Mouse (Mus musculus): Measurements from ENCODE around the gene Syt1. TPM values are rescaled to one million over a fixed set of nuclear protein-coding genes. Genes with fewer than 3 reads are reported as not detected.

Syt1 gene
- total RNA-seq, 2 experiments from 2014 or later = 932 TPM

DNA sequence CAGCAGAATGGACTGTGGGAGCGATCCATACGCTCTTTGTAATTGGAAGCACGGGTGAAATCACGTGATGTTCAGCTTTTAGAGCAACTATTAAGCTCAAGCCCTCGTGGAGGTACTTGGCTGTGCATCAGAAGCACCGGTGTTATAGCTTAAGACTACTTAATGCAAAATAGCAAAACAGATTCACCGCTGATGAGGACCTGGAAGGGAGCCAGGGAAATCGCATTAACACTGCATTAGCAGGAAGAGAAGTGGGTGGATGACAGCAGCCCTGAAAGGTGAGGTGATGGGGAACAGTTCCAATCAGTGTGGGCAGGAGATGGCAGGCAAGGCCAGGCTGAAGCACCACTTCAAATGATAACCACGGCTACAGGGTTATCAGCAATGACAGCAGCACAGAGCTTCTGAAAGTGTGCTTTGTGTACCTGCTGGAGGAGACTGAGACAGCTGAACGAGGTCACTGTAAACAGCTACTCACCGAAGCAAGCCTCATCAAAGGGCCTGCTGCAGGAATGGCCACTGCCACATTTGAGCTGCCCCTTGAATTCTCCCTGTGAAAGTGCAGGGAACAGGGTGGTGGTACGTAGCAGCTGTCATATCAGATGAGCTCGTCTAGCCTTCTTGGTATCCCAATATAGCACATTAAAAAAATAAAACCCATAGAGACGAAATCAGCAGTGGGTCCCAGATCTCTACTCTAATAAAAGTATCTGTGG, 330.9 kb downstream of the Syt1 start:
- intact Hi-C loops (cut with DNase I) = no loop called here
- DNase-seq (ENCODE audit: extremely low spot score in 1 of 2, low spot score in 2 of 2) = peak in 1 of 2 experiments; percentile 30

DNA sequence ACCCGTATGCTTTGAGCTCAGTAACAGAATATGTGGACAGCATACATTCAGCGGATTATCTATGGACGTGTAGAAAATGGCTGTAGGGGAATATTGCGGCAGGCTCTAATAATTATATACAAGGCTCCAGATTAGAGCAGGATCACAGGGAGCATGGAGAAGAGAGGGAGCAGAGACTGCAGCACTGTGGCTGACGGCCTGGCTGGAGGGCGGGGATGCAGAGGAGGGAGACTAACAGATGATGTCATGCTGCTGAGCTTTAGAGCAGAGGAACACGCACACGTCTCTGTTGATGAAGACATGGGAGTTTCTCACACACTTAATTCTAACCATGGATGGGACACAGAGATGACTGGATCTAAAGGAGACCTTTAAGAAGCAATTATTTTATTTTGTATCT, 333.7 kb downstream of the Syt1 start:
- no peak for DNase-seq (ENCODE audit: extremely low spot score in 1 of 2, low spot score in 2 of 2)
- intact Hi-C loops (cut with DNase I) = no loop called here

DNA sequence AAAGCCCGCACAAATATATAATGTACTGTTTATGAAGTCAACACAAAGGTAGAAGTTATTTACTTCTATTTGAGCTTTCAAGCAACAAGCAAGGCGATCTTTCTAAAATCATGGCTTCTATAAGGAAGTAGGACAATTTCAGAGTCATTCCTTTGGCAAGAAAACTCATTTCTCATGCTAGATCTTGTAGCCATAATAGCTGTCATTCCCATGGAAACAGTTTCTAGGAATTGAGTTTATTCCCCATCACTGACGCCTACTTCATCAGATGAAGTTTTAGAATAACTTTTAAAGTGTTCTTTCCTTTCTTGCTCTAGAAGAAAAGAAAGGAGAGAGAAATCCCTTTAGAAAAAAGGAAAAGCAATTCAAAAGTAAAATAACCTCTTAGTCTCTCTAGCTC, 341.8 kb downstream of the Syt1 start:
- DNase-seq (ENCODE audit: extremely low spot score in 1 of 2, low spot score in 2 of 2) = no peak
- intact Hi-C loops (cut with DNase I) = no loop called here

DNA sequence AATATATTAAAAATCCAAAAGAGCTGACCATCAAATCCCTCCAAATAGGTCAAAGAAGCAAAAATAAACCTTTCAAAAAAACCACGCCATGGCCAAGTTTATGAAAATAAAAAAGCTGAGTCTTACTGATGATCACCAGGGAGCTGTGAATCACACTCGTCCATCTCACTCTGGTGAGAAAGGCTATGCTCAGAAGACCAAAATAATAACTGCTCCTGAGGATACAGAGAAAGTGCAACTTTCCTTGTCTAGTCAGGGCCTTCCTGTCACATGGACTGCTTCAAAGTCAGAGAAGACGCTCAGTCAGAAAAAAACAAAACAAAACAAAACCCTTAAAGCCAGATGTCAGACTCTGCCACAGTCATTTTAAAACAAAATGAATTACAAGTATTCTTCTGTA, 350.5 kb downstream of the Syt1 start:
- no peak for DNase-seq (ENCODE audit: extremely low spot score in 1 of 2, low spot score in 2 of 2)
- intact Hi-C loops (cut with DNase I) = no loop called here

DNA sequence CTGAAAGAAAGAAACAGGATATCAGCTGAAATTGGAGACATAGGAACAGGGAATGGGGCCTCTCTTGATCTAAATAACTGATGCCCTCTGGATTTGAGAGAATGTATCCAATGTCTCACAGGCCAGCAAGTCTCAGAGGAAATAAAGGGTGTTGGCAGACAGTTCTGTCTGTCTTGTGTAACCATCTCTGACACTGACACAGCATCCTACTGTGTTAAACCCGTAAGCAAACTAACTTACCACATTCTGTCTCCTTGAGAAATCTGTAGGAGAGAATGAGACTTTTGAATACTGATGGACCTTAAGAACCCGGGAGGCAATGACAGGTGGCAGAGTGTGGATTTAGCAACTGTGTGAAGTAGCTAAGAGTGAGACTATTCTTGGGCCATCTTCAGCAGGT, 352.5 kb downstream of the Syt1 start:
- no peak for DNase-seq (ENCODE audit: extremely low spot score in 1 of 2, low spot score in 2 of 2)
- intact Hi-C loops (cut with DNase I) = no loop called here

DNA sequence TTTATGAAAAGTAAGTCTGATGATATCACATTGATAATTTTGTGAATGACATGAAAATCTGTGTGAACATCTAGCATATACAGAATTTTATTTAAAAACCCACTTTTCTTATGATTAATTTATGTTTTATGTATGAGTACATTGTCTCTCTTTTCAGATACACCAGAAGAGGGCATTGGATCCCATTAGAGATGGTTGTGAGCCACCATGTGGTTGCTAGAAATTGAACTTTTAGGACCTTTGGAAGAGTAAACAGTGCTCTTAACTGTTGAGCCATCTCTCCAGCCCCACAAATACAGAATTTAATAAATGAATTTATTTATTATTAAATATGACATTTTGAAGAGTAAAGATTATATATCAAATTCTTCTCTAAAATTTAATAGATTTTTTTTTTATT, 353.1 kb downstream of the Syt1 start:
- intact Hi-C loops (cut with DNase I) = no loop called here
- no peak for DNase-seq (ENCODE audit: extremely low spot score in 1 of 2, low spot score in 2 of 2)

DNA sequence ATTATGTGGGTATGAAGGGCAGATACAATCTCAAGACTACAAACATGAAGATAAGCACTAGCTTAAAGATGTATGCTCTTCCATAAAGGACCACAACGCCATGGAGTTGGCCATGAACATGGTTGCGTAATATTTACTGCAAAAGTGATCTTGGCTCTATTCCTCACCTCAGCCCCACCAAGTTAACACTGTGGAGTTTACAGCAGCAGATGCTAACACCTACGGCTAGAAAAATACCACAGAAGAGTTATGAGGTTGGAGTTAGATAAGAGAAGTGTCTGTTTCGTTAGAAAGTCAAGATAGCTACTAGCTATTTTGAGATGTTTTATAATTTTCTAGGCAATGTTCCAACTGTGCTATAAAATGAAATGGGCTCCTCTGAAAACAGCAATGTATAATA, 353.9 kb downstream of the Syt1 start:
- DNase-seq (ENCODE audit: extremely low spot score in 1 of 2, low spot score in 2 of 2) = no peak
- intact Hi-C loops (cut with DNase I) = no loop called here

DNA sequence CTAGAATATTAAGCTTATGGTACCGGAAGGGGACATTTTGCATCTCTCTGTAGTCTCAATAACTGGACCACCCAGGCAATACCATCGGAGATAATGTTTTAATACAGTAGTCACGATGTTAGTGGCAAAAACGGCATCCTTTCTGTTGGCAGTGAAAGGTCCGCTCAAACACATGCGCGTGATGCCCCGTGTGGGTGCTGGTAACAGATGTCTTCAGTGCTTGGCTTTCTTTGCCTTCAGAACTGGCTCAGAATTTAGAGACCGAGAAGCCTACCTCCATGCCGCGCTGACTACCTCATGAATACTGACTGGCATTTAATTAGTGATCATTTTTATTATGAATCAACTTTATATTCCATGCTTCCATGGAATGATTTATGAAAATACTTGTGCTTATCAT, 355.7 kb downstream of the Syt1 start:
- intact Hi-C loops (cut with DNase I) = no loop called here
- no peak for DNase-seq (ENCODE audit: extremely low spot score in 1 of 2, low spot score in 2 of 2)

DNA sequence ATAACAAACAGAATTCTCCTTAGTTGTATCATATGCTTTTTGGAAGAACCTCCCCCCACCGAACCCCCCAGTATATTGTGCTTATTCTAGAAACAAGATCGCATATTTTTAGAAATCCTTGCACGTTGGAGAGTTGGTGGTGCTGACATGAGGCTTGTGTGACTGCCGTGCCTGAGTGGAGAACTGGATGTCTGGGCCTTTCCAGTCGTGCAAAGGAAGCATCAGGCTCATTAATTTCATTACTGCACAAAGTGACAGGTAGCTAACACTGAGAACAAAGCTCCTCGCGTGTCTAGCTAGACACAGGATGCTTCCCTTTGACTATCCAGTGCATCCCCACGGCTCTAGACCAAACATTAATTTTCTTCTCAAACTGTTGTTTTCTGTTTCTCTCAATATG, 358.0 kb downstream of the Syt1 start:
- no peak for DNase-seq (ENCODE audit: extremely low spot score in 1 of 2, low spot score in 2 of 2)
- intact Hi-C loops (cut with DNase I) = no loop called here

DNA sequence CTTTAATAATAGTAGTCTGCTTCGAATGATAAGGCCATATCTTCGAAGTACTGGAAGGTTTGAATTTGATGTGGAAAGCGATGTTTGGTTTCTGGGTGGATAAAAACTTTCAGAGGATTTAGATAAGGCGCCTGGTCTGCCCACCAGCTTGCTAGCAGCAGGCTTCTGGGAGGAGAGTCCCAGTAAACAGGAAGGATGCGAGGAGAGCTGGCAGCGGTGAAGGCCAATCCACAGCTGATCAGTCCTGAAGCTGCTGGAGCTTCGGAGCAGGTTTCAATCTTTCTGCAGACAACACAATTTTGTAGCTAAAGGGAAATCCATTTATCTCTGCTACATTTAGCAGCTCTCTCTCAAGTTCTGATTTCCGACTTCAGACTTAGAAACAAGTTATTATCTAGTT, 358.7 kb downstream of the Syt1 start:
- no peak for DNase-seq (ENCODE audit: extremely low spot score in 1 of 2, low spot score in 2 of 2)
- intact Hi-C loops (cut with DNase I) = no loop called here

DNA sequence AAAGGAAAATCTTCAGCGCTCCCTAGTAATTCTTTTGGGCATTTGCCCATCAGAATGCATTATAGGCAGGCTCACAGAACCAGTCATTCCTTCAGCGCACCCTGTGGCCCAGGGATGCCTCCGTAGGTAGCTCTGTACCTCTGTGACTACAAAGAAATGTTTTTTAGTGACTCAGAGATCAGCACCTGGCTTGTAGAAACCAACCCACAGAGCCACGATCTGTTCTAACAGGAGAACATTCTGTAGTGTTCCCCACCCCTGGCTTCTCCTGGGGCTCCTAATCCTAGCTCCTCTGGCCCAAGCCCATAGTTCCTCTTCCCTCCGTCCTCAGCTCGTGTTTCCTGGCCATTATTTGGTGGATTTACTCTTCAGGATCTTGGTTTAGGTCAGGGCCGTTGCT, 361.6 kb downstream of the Syt1 start:
- intact Hi-C loops (cut with DNase I) = no loop called here
- DNase-seq (ENCODE audit: extremely low spot score in 1 of 2, low spot score in 2 of 2) = no peak

DNA sequence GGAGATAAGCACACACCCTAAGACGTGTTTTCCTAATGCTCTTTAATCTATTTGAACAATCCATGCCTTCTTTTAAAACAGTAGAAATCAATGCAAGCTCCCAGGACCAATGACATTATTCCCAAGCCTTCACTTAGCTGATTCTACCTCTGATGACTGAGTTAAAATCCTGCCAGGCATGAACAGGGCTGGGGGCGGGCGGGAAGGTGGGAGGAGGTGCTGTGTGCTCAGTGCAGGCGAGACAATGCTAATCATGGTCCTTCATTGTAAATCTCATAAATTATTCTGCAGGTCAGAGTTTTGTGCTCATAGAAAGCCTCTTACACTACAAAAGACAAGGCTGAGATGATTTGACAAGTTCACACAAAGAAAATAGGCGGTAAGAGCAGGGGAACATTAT, 366.9 kb downstream of the Syt1 start:
- intact Hi-C loops (cut with DNase I) = no loop called here
- DNase-seq (ENCODE audit: extremely low spot score in 1 of 2, low spot score in 2 of 2) = no peak

DNA sequence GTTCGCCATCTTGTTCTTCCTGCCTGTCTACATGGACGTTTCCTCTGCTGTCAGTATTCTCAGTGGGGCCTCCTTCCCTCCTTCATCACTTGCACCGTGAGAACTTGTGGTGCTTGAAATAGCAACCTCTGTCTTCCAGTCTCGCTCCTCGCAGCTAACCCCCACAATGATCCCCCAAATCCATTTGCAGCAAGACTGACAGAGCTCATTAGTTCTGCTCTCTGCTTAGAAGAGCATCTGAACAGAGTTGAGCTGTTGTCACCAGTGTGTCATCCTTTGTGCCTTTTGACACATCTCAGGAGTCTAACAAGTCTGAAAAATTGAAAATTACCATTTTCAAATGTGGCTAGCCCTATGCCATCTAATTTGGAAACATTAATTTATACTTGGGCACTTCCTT, 372.7 kb downstream of the Syt1 start:
- DNase-seq (ENCODE audit: extremely low spot score in 1 of 2, low spot score in 2 of 2) = no peak
- intact Hi-C loops (cut with DNase I) = no loop called here

DNA sequence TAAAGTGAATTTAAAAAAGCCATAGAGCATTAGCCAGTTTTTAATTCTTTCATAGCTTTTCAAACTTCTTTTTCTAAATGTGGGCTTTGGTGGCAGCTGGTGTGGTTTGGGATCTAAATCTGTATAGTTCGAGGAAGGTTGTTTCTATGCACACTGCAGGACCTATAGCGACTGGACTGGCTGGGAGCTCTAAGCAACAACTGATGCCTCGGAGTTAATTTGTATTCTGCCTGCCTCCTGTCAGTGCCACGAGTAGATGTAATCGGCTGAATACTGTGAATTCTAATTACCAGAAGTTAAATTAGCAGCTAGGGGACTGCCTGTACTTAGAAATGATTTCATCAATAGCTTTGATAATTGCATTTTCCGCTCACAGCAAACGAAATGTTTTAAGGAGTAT, 374.7 kb downstream of the Syt1 start:
- intact Hi-C loops (cut with DNase I) = no loop called here

DNA sequence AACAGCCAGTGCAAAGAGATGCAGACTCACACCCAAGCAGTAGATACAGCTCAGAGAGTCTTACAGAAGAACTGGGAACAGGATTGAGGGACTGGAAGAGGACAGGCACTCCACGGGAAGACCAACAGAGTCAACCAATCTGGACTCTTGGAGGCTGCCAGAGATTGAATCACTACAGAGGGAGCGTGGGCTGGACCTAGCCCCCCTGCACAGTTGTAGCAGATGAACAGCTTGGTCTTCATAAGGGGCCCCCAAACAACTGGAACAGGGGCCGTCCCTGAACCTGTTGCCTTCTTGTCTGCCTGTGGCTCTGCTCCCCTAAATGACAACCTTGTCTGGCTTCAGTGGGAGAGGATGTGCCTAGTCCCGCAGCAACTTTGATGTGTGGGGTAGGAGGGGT, 375.2 kb downstream of the Syt1 start:
- intact Hi-C loops (cut with DNase I) = no loop called here
- DNase-seq (ENCODE audit: extremely low spot score in 1 of 2, low spot score in 2 of 2) = no peak

More for the DNA sequence above, 374.7 kb downstream of the Syt1 start:
- no peak for DNase-seq (ENCODE audit: extremely low spot score in 1 of 2, low spot score in 2 of 2)

DNA sequence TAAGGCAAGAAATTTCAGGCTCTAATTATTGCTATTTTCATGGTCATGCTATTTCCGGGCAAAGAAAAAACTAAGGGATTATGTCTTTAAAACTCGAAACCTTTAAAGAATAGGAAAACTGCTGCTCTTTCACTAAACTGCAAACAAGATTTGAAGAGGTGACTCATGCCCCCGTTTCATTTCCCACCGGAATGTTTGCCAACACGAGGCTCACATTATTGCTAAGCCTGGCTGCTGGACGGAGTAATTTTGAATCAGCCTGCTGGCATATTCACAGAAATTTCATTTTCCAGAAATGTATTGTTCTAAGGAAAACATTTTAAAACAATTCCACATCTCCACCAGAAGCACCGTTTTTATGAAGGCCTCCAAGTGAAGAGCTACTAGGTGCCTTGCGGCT, 379.9 kb downstream of the Syt1 start:
- no peak for DNase-seq (ENCODE audit: extremely low spot score in 1 of 2, low spot score in 2 of 2)
- intact Hi-C loops (cut with DNase I) = no loop called here

DNA sequence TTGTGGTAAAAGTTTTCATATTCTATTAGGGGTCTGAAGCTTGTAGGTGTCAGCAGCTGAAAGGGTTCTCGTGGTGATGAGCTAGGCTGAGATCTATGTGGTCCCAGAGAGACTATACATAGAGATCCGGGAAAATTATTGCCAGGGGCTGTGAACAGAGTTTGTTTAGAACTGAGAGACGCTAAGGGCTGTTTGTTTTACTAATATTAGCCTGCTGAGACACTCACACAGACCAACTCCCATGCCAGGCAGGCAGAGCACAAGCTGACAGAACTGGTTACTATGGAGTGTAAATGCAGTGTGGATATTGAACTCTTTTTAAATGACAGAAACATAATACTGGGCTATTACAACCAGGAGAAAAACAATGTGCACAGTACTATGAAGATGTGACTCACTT, 384.4 kb downstream of the Syt1 start:
- intact Hi-C loops (cut with DNase I) = no loop called here
- DNase-seq (ENCODE audit: extremely low spot score in 1 of 2, low spot score in 2 of 2) = no peak

DNA sequence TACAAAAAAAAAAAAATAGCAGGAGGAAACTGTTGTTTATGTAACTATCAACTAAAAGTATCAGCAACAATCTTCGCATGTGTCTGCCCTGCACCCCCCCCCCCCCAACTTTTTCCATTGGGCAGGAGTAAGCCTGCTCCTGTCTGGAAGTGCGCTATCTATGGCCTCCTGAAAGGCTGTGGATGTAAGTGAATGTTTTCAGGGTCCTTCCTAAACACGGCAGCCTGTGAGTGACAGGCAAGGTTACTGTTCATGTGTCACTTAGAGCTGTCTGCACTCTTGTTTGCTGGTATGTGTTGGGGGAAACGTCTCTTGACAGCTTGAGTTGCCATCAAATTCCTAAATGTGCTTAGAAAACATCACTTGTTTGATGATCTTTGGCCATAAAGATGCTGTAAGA, 387.8 kb downstream of the Syt1 start:
- DNase-seq (ENCODE audit: extremely low spot score in 1 of 2, low spot score in 2 of 2) = no peak
- intact Hi-C loops (cut with DNase I) = no loop called here

DNA sequence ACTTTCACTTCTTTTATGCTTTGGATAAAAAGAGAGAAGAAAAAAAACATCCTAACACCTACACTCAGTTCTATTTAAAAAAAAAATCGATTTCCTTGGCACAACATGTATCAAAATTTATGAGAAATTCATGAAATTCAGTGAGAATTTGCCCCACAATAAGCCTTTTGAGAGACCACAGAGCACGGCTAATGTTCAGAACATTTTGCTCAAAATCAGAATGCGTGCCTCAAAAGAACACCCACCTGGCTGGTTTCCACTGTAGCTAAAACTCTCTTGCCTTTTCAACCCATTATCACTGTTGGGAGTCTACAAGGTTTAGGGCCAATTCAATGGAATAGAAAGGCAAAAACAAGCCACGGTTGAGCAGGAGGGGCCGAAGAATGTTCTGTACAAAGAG, 390.9 kb downstream of the Syt1 start:
- DNase-seq (ENCODE audit: extremely low spot score in 1 of 2, low spot score in 2 of 2) = no peak
- intact Hi-C loops (cut with DNase I) = no loop called here

DNA sequence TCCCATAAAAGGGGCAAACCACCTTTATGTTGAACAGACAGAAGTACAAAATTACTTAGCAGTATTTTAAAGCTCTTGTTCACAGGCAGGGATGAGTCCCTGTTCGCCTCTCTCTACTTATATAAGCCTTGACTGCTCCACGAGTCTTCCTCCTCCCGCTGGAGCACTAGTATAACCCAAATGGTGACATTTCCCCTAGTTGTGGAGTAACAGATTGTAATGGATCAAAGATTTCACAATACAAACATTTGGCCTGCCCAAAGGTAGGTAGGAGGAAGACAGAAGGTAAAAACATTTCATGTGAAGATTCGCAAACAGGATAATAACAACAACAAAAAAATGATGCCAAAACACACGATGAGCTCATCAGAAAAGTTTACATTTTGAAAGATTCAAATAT, 391.6 kb downstream of the Syt1 start:
- DNase-seq (ENCODE audit: extremely low spot score in 1 of 2, low spot score in 2 of 2) = no peak
- intact Hi-C loops (cut with DNase I) = no loop called here

DNA sequence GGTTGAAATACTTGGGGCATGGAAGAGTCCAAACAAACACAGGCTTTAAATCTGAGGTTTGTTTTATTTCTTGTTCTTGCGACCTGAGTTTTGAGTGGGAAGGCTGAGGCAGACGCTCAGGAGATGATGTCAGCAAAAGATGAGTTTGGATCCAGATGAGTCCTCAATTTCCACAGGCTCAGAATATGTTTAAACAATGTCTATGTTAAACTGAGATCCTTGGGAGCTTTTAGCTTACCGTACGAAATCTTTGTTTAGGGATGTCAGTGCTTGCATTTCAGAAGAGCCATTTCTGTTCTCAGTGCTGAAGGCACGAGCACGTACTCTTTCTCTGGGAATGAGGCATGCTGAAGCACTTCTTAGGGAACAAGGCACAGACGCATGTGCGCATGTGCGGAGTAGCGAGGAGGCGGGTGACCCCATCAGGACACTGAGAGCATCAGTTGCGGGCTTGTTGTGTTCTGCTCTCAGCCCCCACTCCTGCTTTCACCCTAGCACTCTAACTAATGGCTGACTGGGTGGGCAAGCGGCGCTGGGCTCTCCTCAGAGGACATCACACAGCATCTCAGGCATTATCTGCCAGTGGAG, 400.6 kb downstream of the Syt1 start:
- intact Hi-C loops (cut with DNase I) = no loop called here
- DNase-seq (ENCODE audit: extremely low spot score in 1 of 2, low spot score in 2 of 2) = peak in 1 of 2 experiments; percentile 31

Data from left cerebral cortex, postnatal 10 days (tissue).